Mouse (Mus musculus) embryonic facial prominence, embryonic 11.5 days (tissue): ENCODE measurements around the gene Rp2. TPM values are rescaled to one million over a fixed set of nuclear protein-coding genes. Genes with fewer than 3 reads are reported as not detected.

Source experiments
- polyA plus RNA-seq: library from polyadenylated mRNA; unstranded; fragments of >200 nt; fragmentation: Nextera tagmentation; extraction: Ambion mirVana; gene quantifications from 2 replicates; pipeline ENCODE4 v1.2.1, GENCODE M21; 2014

Rp2 gene
- polyA plus RNA-seq, 1 experiment from 2014 or later = 23.0 TPM

Other genes starting within 250 kb of the Rp2 start
- 0.50 and 1.2 TPM in 2 replicates for gene Slc9a7, start 72.7 kb upstream of the Rp2 start, polyA plus RNA-seq
- 11.4 and 14.4 TPM in 2 replicates for gene Jade3, start 61.2 kb downstream of the Rp2 start, polyA plus RNA-seq
- gene Rgn, start 185.3 kb downstream of the Rp2 start, polyA plus RNA-seq = 0.17 TPM in 1 of 2 replicates, not detected in the other